Mouse (Mus musculus): Measurements from ENCODE around the gene Papss1. TPM values are rescaled to one million over a fixed set of nuclear protein-coding genes. Genes with fewer than 3 reads are reported as not detected.
"Not testable (repeated sequence)": the region's sequence is repeated elsewhere in the genome, so short reads cannot be mapped to it uniquely, and the experiment has no call there.

Gene Papss1
- 1.4 and 3.8 TPM in 2 replicates for total RNA-seq (2015; ENCODE audit: low replicate concordance)
- 0.64 and 2.3 TPM in 2 replicates for total RNA-seq (2017; ENCODE audit: low replicate concordance)

GRCm38 (mm10) chr3:131564430-131565256 is at the start of gene Papss1:
Gene Papss1, plus strand, starts transcription at chr3:131564768.
- peak; percentile 99 for ATAC-seq (replicated peaks; ENCODE audit: low FRiP score, poor library complexity, severe bottlenecking)

- ATAC-seq (replicated peaks; ENCODE audit: low FRiP score, poor library complexity, severe bottlenecking), result no peak
Measured at GRCm38 (mm10) chr3:131516332-131516999, 48.1 kb upstream of the Papss1 start.

GRCm38 (mm10) chr3:131517756-131518155 is 46.8 kb upstream of the Papss1 start:
- no peak for ATAC-seq (replicated peaks; ENCODE audit: low FRiP score, poor library complexity, severe bottlenecking)

GRCm38 (mm10) chr3:131521206-131521605 is 43.4 kb upstream of the Papss1 start:
- ATAC-seq (replicated peaks; ENCODE audit: low FRiP score, poor library complexity, severe bottlenecking), result no peak

- ATAC-seq (replicated peaks; ENCODE audit: low FRiP score, poor library complexity, severe bottlenecking), result no peak
Measured at GRCm38 (mm10) chr3:131522243-131522642, 42.3 kb upstream of the Papss1 start.

GRCm38 (mm10) chr3:131523749-131524148 is 40.8 kb upstream of the Papss1 start:
- no peak for ATAC-seq (replicated peaks; ENCODE audit: low FRiP score, poor library complexity, severe bottlenecking)

- ATAC-seq (replicated peaks; ENCODE audit: low FRiP score, poor library complexity, severe bottlenecking), result no peak
Measured at GRCm38 (mm10) chr3:131524210-131524609, 40.4 kb upstream of the Papss1 start.

- no peak for ATAC-seq (replicated peaks; ENCODE audit: low FRiP score, poor library complexity, severe bottlenecking)
Measured at GRCm38 (mm10) chr3:131524779-131525178, 39.8 kb upstream of the Papss1 start.

- no peak for ATAC-seq (replicated peaks; ENCODE audit: low FRiP score, poor library complexity, severe bottlenecking)
Measured at GRCm38 (mm10) chr3:131525229-131525628, 39.3 kb upstream of the Papss1 start.

GRCm38 (mm10) chr3:131541244-131541942 is 23.2 kb upstream of the Papss1 start:
- no peak for ATAC-seq (replicated peaks; ENCODE audit: low FRiP score, poor library complexity, severe bottlenecking)

- not testable (repeated sequence) for ATAC-seq (replicated peaks; ENCODE audit: low FRiP score, poor library complexity, severe bottlenecking)
Measured at GRCm38 (mm10) chr3:131547562-131547961, 17.0 kb upstream of the Papss1 start.

- ATAC-seq (replicated peaks; ENCODE audit: low FRiP score, poor library complexity, severe bottlenecking), result no peak
Measured at GRCm38 (mm10) chr3:131550046-131550445, 14.5 kb upstream of the Papss1 start.

GRCm38 (mm10) chr3:131552349-131553254 is 12.0 kb upstream of the Papss1 start:
- no peak; the same call in 1 of the 2 replicates for ATAC-seq (replicated peaks; ENCODE audit: low FRiP score, poor library complexity, severe bottlenecking)

GRCm38 (mm10) chr3:131555771-131556170 is 8.8 kb upstream of the Papss1 start:
- ATAC-seq (replicated peaks; ENCODE audit: low FRiP score, poor library complexity, severe bottlenecking), result no peak

GRCm38 (mm10) chr3:131561591-131561990 is 3.0 kb upstream of the Papss1 start:
- ATAC-seq (replicated peaks; ENCODE audit: low FRiP score, poor library complexity, severe bottlenecking), result no peak

- ATAC-seq (replicated peaks; ENCODE audit: low FRiP score, poor library complexity, severe bottlenecking), result no peak
Measured at GRCm38 (mm10) chr3:131565257-131565610, 666 bp downstream of the Papss1 start.

GRCm38 (mm10) chr3:131566281-131566680 is 1.7 kb downstream of the Papss1 start:
- ATAC-seq (replicated peaks; ENCODE audit: low FRiP score, poor library complexity, severe bottlenecking), result no peak

GRCm38 (mm10) chr3:131570506-131570905 is 5.9 kb downstream of the Papss1 start:
- ATAC-seq (replicated peaks; ENCODE audit: low FRiP score, poor library complexity, severe bottlenecking), result no peak

GRCm38 (mm10) chr3:131573555-131573954 is 9.0 kb downstream of the Papss1 start:
- ATAC-seq (replicated peaks; ENCODE audit: low FRiP score, poor library complexity, severe bottlenecking), result no peak
